Mouse (Mus musculus) bone marrow, adult 2 months (tissue): ENCODE measurements around the gene Exoc4.

ENCODE experiments used
- CTCF ChIP-seq: fragments of 200-500 bp; IDR thresholded peaks from 2 replicates; pipeline ENCODE4 v1.5.1; 2011; ENCODE audit warnings: low read length, control low read depth; ENCODE audit not compliant: control insufficient read depth, insufficient read depth
- POLR2A ChIP-seq: fragments of 200-500 bp; IDR thresholded peaks from 2 replicates; pipeline ENCODE4 v1.6.1; 2011; ENCODE audit warnings: low read depth, mild to moderate bottlenecking, control low read depth, low read length, borderline replicate concordance; ENCODE audit not compliant: control insufficient read depth

GRCm38 (mm10) chr6:33772551-33773315 is 523.8 kb downstream of the Exoc4 start:
- TF ChIP-seq CTCF, result no peak
- no peak for TF ChIP-seq POLR2A
